Mouse (Mus musculus): Measurements from ENCODE around the gene Plekho2.

GRCm38 (mm10) chr9:65583045-65583444 lies 3.2 kb upstream of the Plekho2 start:
- TF ChIP-seq CTCF (IDR thresholded peaks at IDR 0.05; ENCODE audit: borderline replicate concordance, insufficient read depth, low read length) = no peak
- TF ChIP-seq POLR2A (IDR thresholded peaks at IDR 0.05; ENCODE audit: low read depth, low read length) = no peak

Data from embryonic fibroblast, embryonic 13.5 days (primary cell).